Mouse (Mus musculus) MEL (cell line): Measurements from ENCODE around the gene Kcnq4.

ENCODE experiments used
- CHD1 ChIP-seq: IDR thresholded peaks from 2 replicates; pipeline ENCODE4 v1.6.1; 2012; ENCODE audit warnings: low read depth, mild to moderate bottlenecking, inconsistent platforms, low read length, improper control_type of control experiment
- CHD2 ChIP-seq: IDR thresholded peaks from 2 replicates; pipeline ENCODE4 v1.6.1; 2011; ENCODE audit warnings: low read length, improper control_type of control experiment
- CTCF ChIP-seq, 3 experiments: IDR thresholded peaks in 2 of 3; conservative IDR thresholded peaks in 1 of 3; 2 replicates each; pipeline ENCODE4 v1.5.1; 2011 to 2012; ENCODE audit warnings: low read length in 3 of 3, low read depth in 2 of 3, mild to moderate bottlenecking in 2 of 3, improper control_type of control experiment in 1 of 3, inconsistent platforms in 1 of 3, mixed read lengths in 1 of 3, moderate library complexity in 1 of 3; ENCODE audit not compliant: control insufficient read depth in 1 of 3, insufficient read depth in 1 of 3, poor library complexity in 1 of 3, severe bottlenecking in 1 of 3
- E2F4 ChIP-seq: IDR thresholded peaks from 2 replicates; pipeline ENCODE4 v1.6.1; 2011; ENCODE audit warnings: low read depth, low read length, improper control_type of control experiment, borderline replicate concordance
- GATA1 ChIP-seq: IDR thresholded peaks from 2 replicates; pipeline ENCODE4 v1.6.1; 2011; ENCODE audit warnings: low read depth, low read length, improper control_type of control experiment
- JUND ChIP-seq: IDR thresholded peaks from 2 replicates; pipeline ENCODE4 v1.6.1; 2011; ENCODE audit warnings: low read depth, mild to moderate bottlenecking, improper control_type of control experiment, low read length
- MAX ChIP-seq: IDR thresholded peaks from 2 replicates; pipeline ENCODE4 v1.6.1; 2011; ENCODE audit warnings: low read length, improper control_type of control experiment
- MAZ ChIP-seq: IDR thresholded peaks from 2 replicates; pipeline ENCODE4 v1.6.1; 2012; ENCODE audit warnings: low read depth, mild to moderate bottlenecking, inconsistent platforms, low read length, improper control_type of control experiment
- MXI1 ChIP-seq: IDR thresholded peaks from 2 replicates; pipeline ENCODE4 v1.6.1; 2011; ENCODE audit warnings: mild to moderate bottlenecking, low read depth, low read length, improper control_type of control experiment
- POLR2A ChIP-seq, 2 experiments: IDR thresholded peaks; 2 replicates each; pipeline ENCODE4 v1.6.1; 2011 to 2012; ENCODE audit warnings: low read length in 2 of 2, mild to moderate bottlenecking in 2 of 2, control low read depth in 1 of 2, improper control_type of control experiment in 1 of 2, low read depth in 1 of 2, moderate library complexity in 1 of 2; ENCODE audit not compliant: control insufficient read depth in 1 of 2, insufficient read depth in 1 of 2, poor library complexity in 1 of 2
- TAL1 ChIP-seq: IDR thresholded peaks from 2 replicates; pipeline ENCODE4 v1.6.1; 2012; ENCODE audit warnings: mild to moderate bottlenecking, inconsistent platforms, low read length, moderate library complexity, mixed read lengths
- TBP ChIP-seq: IDR thresholded peaks from 2 replicates; pipeline ENCODE4 v1.8.0; 2011; ENCODE audit warnings: low read depth, low read length, improper control_type of control experiment
- TCF12 ChIP-seq: IDR thresholded peaks from 2 replicates; pipeline ENCODE4 v1.6.1; 2014; ENCODE audit warnings: low read depth, mild to moderate bottlenecking, inconsistent platforms, low read length, improper control_type of control experiment, moderate library complexity
- ZC3H11A ChIP-seq: IDR thresholded peaks from 2 replicates; pipeline ENCODE4 v1.6.1; 2012; ENCODE audit warnings: low read depth, mild to moderate bottlenecking, inconsistent platforms, low read length, improper control_type of control experiment

DNA sequence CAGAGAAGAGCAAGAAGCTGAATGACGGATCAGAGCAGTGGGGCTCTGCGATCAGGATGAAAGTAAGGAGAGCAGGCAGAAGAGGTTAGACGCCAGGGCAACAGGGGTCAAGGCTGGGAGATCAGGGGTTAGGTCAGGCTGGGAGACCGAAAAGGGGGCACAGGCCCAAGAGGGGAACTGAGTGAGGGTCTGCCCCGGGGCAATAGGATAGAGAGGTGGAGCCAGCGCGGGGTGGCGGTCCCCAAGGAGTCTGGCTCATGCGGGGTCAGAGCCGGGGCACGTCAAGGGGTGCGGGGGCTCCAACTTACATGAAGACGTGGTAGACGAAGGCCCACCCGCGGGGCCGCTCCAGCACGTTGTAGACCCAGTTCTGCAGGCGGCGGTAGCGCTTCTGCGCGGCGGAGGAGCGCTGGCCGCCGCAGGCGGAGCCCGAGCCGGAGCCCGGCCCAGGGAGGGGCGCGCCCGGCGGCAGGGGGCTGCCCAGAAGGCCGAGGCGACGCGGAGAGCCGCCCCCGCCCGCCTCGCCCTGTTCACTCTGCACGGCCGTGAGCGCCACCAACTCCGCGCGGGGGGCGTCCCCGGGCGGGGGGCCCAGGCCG lies 1.8 kb downstream of the Kcnq4 start:
- TF ChIP-seq POLR2A (IDR thresholded peaks at IDR 0.05; ENCODE audit: control insufficient read depth in 1 of 2, insufficient read depth in 1 of 2, low read depth in 1 of 2, low read length in 2 of 2, poor library complexity in 1 of 2) (no peak), CTCF (IDR thresholded peaks at IDR 0.05 in 2 of 3, conservative IDR thresholded peaks at IDR 0.05 in 1 of 3; ENCODE audit: control insufficient read depth in 1 of 3, insufficient read depth in 1 of 3, low read depth in 2 of 3, low read length in 3 of 3, poor library complexity in 1 of 3, severe bottlenecking in 1 of 3) (no peak), ZC3H11A (no peak), E2F4 (no peak), TCF12 (no peak), TAL1 (no peak), MAZ (no peak), CHD2 (no peak), GATA1 (no peak), MXI1 (no peak), JUND (no peak), MAX (no peak), TBP (no peak), CHD1 (no peak)
